Mouse (Mus musculus): ENCODE measurements around the gene Cnot3. TPM values are rescaled to one million over a fixed set of nuclear protein-coding genes. Genes with fewer than 3 reads are reported as not detected.
A peak's percentile ranks its signal among the peaks of the same experiment; 100 is the strongest.
"Not testable (repeated sequence)": the region's sequence is repeated elsewhere in the genome, so short reads cannot be mapped to it uniquely, and the experiment has no call there.

Cnot3 gene
- total RNA-seq, 2 experiments from 2014 or later = 27.6 to 30.4 TPM

DNA sequence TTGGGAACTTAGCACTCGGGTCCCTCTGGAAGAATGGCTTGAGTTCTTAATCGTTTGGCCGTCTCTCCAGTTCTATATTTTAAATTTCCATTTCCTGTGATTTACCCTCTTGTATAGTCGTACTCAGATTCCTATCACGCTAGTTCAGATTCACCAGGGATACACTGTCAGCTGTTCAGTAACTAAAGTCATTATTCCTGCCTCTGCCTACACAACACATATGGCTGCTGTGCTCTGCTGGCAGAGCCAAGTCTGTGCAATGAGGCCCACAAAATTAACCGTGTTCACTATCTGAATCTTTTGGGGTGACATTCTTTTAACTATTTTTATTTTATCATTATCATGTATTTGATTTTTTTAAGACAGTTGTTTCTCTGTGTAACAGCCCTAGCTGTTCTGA is 53.4 kb downstream of the Cnot3 start:
- DNase-seq = no peak

DNA sequence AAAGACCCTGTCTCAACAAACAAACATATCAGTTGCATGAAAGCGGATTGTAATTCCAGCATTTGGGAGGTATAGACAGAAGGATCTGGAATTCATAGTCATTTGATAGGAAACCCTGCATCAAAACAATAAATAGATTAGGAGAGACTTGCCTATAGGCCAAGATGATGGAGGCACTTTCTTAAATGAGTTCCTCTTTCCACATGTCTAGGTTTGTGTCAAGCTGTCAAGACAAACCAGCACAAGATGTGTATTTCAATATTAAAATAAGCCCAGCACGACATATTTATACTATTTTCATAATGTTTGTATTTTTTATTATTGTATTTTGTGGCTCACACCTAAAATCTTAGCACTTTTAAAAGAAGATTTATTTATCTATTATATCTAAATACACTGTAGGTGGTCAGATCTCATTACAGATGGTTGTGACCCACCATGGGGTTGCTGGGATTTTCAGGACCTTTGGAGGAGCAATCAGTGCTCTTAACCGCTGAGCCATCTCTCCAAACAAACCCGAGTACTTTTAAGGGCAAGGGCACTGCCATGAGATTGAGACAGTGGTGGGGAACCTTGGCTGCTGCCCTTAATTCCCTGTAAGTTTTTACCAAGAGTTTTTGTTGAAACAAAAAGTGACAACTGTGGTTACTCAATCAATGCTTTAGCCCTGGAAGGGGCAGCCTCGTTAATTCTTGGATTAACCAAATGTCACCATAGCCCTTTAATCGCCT is 58.2 kb downstream of the Cnot3 start:
- no peak for DNase-seq

DNA sequence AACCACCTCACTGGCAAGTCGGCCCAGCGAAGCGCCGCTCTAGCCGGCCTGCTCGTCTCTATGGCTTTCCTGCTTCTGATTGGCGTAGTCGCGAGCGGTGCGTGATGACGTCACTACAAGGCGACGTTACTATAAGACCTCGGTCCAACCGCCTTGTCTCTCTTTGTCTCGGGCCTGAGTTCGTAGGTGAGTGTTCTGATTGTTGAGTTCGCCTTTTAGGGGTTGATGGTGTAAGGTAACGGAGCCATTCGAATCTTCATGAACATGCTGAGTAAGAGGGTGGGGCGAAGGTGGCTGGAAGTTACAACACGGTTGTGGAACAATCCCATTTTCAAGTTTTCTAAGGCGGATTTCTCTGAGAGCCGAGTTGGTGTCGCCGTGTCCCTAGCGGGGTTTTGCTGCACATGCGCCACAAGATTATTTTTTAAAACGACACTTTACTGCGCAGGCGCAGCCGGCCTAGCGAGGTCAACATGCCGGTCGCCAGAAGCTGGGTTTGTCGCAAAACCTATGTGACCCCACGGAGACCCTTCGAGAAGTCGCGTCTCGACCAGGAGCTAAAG is 58.9 kb downstream of the Cnot3 start, which contains the start of gene Rps9:
TSS of gene Rps9 (plus strand) at position 115 of the 563 bp plus-strand sequence.
- peak; percentile 93 for DNase-seq

DNA sequence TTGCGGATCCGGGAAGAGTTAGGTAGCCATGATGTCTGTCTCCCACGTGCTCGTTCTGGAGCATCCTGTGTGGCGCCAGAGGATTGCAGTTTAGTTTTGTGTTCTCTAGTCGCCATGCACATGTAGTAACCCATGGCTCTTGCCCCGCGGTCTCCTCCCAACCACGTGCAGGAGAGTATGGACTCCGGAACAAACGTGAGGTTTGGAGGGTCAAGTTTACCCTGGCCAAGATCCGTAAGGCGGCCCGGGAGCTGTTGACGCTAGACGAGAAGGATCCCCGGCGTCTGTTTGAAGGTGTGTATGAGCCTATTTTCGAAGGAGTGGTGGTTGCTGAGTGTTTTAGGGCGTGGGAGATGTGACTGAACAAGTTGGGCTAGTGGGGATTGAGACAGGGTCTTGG is 59.4 kb downstream of the Cnot3 start:
- DNase-seq = no peak

GRCm38 (mm10) chr7:3705461-3705860 is 60.4 kb downstream of the Cnot3 start:
- DNase-seq = not testable (repeated sequence)

DNA sequence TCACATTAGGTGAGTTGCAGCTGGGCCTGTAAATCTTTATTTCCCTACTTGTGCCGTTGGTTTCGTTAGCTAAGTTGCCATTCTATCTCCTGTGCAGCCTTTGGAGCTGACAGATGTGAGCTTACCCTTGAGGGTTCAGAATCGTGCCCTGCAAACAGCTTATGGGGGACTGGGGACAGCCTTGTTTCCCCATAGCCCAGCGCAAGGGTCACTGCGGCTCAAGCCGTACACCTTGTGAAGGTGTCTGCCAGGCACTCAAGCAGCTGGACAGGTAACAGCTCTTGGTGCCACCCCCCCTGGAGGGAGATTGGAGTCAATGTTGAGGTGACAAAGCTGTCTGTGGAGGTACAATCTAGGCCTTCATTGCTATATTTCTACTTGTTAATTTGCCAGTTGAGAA is 60.8 kb downstream of the Cnot3 start:
- no peak for DNase-seq

- no peak for DNase-seq
Measured at GRCm38 (mm10) chr7:3706343-3706934, 61.4 kb downstream of the Cnot3 start.

GRCm38 (mm10) chr7:3707027-3707426 is 62.0 kb downstream of the Cnot3 start:
- DNase-seq = no peak

GRCm38 (mm10) chr7:3707568-3708413 is 62.7 kb downstream of the Cnot3 start:
- DNase-seq = no peak

GRCm38 (mm10) chr7:3708447-3708980 is 63.4 kb downstream of the Cnot3 start:
- DNase-seq = not testable (repeated sequence)

DNA sequence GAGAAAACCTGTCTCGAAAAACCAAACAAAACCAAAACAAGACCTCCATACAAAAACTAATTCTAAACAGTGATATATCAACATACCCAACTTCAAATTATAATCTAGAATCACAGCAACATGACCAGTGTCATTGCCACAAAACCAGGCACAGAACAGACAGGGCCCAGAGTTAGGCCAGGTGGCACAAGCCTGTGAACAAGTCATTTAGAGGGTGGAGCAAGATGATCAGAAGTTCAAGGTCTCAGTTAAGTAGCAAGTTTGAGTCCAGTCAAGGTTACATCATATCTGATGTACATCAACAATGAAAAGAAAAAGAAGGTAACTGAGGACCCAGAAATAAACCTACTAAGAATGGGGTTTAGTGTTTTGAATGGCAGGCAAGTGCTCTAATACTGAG is 63.9 kb downstream of the Cnot3 start:
- no peak for DNase-seq

Small RNAs within 50 kb of the gene (microRNA-seq; reads per million reads assigned to microRNA genes)
- gene Mir3572 = 0 to 0.75 reads per million in 2 experiments

Other genes starting within 250 kb of the Cnot3 start
- gene Cacng6, start 221.1 kb upstream of the Cnot3 start, total RNA-seq (2021) = 10 to 100 TPM; 80.3 to 88.7 TPM
- not detected for gene Tarm1, start 142.6 kb upstream of the Cnot3 start, total RNA-seq (2021)
- 1 to 10 TPM in 1 of 2 experiments, not detected in 1; 1.0 TPM for gene Oscar, start 29.1 kb upstream of the Cnot3 start, total RNA-seq (2021)
- 100 to 1,000 TPM; 680 to 749 TPM for gene Ndufa3, start 27.9 kb upstream of the Cnot3 start, total RNA-seq (2021)
- 10 to 100 TPM; 13.1 to 18.2 TPM for gene Tfpt, start 15.3 kb upstream of the Cnot3 start, total RNA-seq (2021)
- 10 to 100 TPM; 30.8 to 31.6 TPM for gene Prpf31, start 15.3 kb upstream of the Cnot3 start, total RNA-seq (2021)
- gene Leng1, start 20.6 kb downstream of the Cnot3 start, total RNA-seq (2021) = 1 to 10 TPM; 5.6 to 6.9 TPM
- 1 to 10 TPM in 1 of 2 experiments, under 1 TPM in 1; 0.99 to 1.1 TPM for gene Tmc4, start 32.3 kb downstream of the Cnot3 start, total RNA-seq (2021)
- gene Tsen34, start 47.6 kb downstream of the Cnot3 start, total RNA-seq (2021) = 10 to 100 TPM; 55.7 to 57.4 TPM
- gene Mboat7, start 48.3 kb downstream of the Cnot3 start, total RNA-seq (2021) = 10 to 100 TPM; 13.6 to 21.6 TPM
- 100 to 1,000 TPM; 742 to 768 TPM for gene Rps9, start 58.7 kb downstream of the Cnot3 start, total RNA-seq (2021)
- gene Pirb, start 75.1 kb downstream of the Cnot3 start, total RNA-seq (2021) = 1 to 10 TPM in 1 of 2 experiments, under 1 TPM in 1; 0.78 to 1.6 TPM
- gene Gm15448, start 180.4 kb downstream of the Cnot3 start, total RNA-seq (2021) = under 1 TPM in 1 of 2 experiments, not detected in 1; 0.63 TPM
- gene Pira2, start 199.8 kb downstream of the Cnot3 start, total RNA-seq (2021) = under 1 TPM; 0.16 to 0.19 TPM

Data from gastrocnemius, postnatal 10 days (tissue).